Mouse (Mus musculus): Measurements from ENCODE around the gene Lypd4.

- TF ChIP-seq POLR2A (IDR thresholded peaks at IDR 0.05; ENCODE audit: control insufficient read depth, low read depth, low read length) (no peak), CTCF (IDR thresholded peaks at IDR 0.05; ENCODE audit: control insufficient read depth, insufficient read depth, insufficient replicate concordance, low read depth, low read length) (no peak)
Measured at GRCm38 (mm10) chr7:24839410-24839808, 30.3 kb downstream of the Lypd4 start.
